Mouse (Mus musculus) forebrain, embryonic 14.5 days (tissue): ENCODE results near the gene Gtf2f1. TPM values are rescaled to one million over a fixed set of nuclear protein-coding genes. Genes with fewer than 3 reads are reported as not detected.

Experiments used
- ATAC-seq: fragments of 200-750 bp; cut with Nextera tagmentation; 2 replicates; pipeline ENCODE4 v1.8.0; 2017; ENCODE audit warnings: mild to moderate bottlenecking, moderate library complexity
- DNase-seq: peaks from one replicate; pipeline ENCODE4 v3.0.0-alpha.2; 2015; ENCODE audit warnings: low spot score
- H3K27ac ChIP-seq: fragments of 300-500 bp; sonication (generic); 2 replicates; pipeline ENCODE4 v1.5.1; 2014; ENCODE audit warnings: low read depth, mild to moderate bottlenecking, control low read depth, low read length, moderate library complexity
- H3K27me3 ChIP-seq: fragments of 300-500 bp; sonication (generic); replicated peaks from 2 replicates; pipeline ENCODE4 v1.6.1; 2014; ENCODE audit warnings: low read length, control low read depth, mixed read lengths; ENCODE audit not compliant: control insufficient read depth, insufficient read depth
- H3K36me3 ChIP-seq: fragments of 300-500 bp; sonication (generic); 2 replicates; pipeline ENCODE4 v1.6.1; 2014; ENCODE audit warnings: low read length, control low read depth; ENCODE audit not compliant: control insufficient read depth, insufficient read depth
- H3K4me1 ChIP-seq: fragments of 300-500 bp; sonication (generic); 2 replicates; pipeline ENCODE4 v1.6.1; 2014; ENCODE audit warnings: antibody characterized with exemption, low read length, control low read depth; ENCODE audit not compliant: control insufficient read depth, insufficient read depth
- H3K4me2 ChIP-seq: fragments of 300-500 bp; sonication (generic); 2 replicates; pipeline ENCODE4 v1.6.1; 2014; ENCODE audit warnings: mild to moderate bottlenecking, control low read depth, low read length
- H3K4me3 ChIP-seq: fragments of 300-500 bp; sonication (generic); 2 replicates; pipeline ENCODE4 v1.5.1; 2014; ENCODE audit warnings: low read depth, low read length, control low read depth
- H3K9ac ChIP-seq: fragments of 300-500 bp; sonication (generic); 2 replicates; pipeline ENCODE4 v1.6.1; 2014; ENCODE audit warnings: mild to moderate bottlenecking, low read length, control low read depth, moderate library complexity
- H3K9me3 ChIP-seq: fragments of 300-500 bp; sonication (generic); replicated peaks from 2 replicates; pipeline ENCODE4 v1.6.1; 2016; ENCODE audit warnings: low read length, control low read depth, mixed read lengths; ENCODE audit not compliant: control insufficient read depth
- WGBS: fragments of 180-500 bp; shearing (Covaris S2); extraction: QIAGEN DNeasy Blood & Tissue Kit; methylation state at CpG from one replicate; pipeline ENCODE4 v1.1.7; 2014; 5-methylcytosine and 5-hydroxymethylcytosine counted together
- polyA plus RNA-seq: library from polyadenylated mRNA; unstranded; fragments of >200 nt; fragmentation: Nextera tagmentation; extraction: Ambion mirVana; gene quantifications from 2 replicates; pipeline ENCODE4 v1.2.1, GENCODE M21; 2014

Gtf2f1 gene
- polyA plus RNA-seq, 1 experiment from 2014 or later: 70.7 TPM

DNA sequence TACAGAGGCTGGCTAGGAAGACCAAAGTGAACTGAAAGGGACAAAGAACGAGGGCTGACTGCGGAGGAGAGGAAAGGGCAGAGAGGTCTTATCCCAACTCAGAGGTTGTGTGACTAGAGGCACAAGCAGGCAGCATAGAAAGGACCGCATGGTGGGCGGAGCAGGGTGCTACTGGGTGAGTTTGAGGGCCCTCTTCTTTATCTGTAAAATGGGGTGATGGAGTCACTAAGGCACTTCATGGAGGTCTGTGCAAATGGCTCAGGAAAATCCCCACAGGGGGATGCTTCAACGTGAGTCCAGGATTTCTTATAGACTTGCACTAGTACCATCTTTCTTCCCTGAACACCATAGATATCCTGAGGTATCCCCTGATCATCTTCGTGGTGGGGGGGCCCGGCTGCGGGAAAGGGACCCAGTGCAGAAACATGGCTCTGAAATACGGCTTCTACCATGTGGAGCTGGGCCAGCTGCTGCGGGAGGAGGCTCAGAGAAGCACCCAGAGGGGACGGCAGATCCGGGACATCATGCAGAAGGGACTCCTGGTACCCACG, 1.2 kb upstream of the Gtf2f1 start:
- H3K9ac ChIP-seq: no peak overlapping the region; the same call in 1 of the 2 replicates
- no peaks in the 10 kb centered on the region for H3K27me3 ChIP-seq
- H3K27ac ChIP-seq: peak overlapping the region; percentile 87; the same call in 1 of the 2 replicates
- WGBS: 75% methylated on average over 13 of the region's 13 CpGs
- no peaks in the 10 kb centered on the region for H3K9me3 ChIP-seq
- peaks cover 11% of the 10 kb centered on the region; the same call in 1 of the 2 replicates for H3K4me1 ChIP-seq
- peaks cover 20% of the 10 kb centered on the region for H3K36me3 ChIP-seq
- H3K4me2 ChIP-seq: peak overlapping the region; percentile 57
- DNase-seq (no peak), ATAC-seq (no peak)
- peak overlapping the region; percentile 68 for H3K4me3 ChIP-seq

DNA sequence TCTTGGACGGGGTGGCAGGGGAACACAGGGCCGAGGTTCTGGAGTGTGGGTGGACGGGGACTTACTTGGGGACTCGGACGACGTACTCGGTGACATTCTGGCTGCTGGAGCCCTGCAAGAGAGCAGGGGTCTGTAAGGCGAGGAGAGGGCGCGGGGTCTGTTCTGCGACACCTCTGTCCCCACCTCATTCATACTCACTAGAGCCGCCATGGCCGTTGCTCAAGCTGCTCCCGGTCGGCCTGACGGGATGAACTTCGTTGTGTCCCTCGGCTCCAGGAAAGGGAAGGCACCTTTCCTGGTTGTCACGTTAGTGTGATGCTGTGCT, 215 bp downstream of the Gtf2f1 start:
- Histone ChIP-seq H3K36me3 (peaks cover 35% of the 10 kb centered on the region), H3K9me3 (no peaks in the 10 kb centered on the region), H3K27ac (peak overlapping the region; percentile 44; the same call in 1 of the 2 replicates), H3K27me3 (no peaks in the 10 kb centered on the region), H3K4me2 (peak overlapping the region; percentile 94), H3K4me3 (peak overlapping the region; percentile 68), H3K4me1 (peaks cover 11% of the 10 kb centered on the region; the same call in 1 of the 2 replicates), H3K9ac (peak overlapping the region; percentile 81)
- ATAC-seq (peak; percentile 47), DNase-seq (no peak)
- under 1% methylated on average over 19 of the region's 19 CpGs for WGBS

DNA sequence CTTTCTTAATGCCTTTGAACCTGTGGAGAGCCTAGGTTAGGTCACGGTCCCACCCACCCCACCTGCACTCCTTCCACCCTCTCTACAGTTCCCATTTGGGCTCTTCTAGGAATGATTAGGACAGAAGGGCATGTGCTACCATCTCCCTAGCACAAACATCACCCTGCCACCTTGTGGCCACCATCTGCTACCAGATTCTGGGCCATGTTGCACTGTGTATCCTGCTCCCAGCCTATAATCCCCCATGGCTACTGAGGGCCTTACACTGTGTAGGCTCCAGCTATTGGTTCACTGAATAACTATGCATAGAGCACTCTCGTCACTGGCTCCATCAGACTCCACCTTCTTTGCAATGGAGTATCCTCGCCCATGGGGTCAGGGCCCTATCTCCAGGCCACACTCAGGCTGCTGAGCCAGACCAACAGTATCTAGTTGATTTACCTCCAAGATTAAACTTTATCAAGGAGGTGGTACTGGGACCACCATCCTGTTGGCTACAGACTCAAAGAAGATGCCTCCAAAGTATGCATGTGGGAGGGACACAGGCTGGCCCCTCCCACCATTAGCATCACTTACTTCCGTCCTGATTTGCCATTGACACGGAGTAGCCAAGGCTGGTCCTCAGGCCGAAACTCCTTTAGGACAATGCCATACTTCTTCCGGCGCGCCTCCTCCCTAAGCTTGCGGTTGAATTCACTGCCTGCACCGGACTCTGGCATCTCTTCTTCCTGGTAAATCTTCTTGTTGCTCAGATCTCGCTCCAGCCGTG, 3.8 kb downstream of the Gtf2f1 start:
- no peak for DNase-seq
- WGBS: 91% methylated on average over 13 of the region's 13 CpGs

DNA sequence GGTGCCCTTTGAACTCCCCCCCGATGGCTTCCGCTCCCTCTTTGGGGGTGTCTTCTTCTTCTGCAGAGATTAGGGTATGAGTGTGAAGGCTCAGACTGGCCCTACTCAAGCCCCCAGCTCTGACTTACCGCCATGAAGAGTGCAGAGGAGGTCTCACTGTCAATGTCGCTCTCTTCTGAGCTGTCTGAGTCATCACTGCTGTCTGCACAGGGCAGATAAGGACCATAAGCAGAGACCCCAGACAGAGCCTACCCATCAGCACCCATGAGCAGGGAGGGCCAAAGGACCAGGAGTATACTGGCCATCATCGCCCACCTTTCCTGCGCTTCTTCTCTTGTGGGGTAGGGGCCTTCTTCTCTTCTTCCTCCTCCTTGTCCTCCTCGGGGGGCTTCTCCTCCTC, 7.1 kb downstream of the Gtf2f1 start:
- Histone ChIP-seq H3K4me3 (no peak overlapping the region), H3K27me3 (no peaks in the 10 kb centered on the region), H3K36me3 (peaks cover 76% of the 10 kb centered on the region), H3K4me1 (no peaks in the 10 kb centered on the region), H3K4me2 (no peak overlapping the region), H3K9ac (no peak overlapping the region), H3K27ac (no peak overlapping the region), H3K9me3 (no peaks in the 10 kb centered on the region)
- WGBS: 90% methylated on average over 7 of the region's 7 CpGs
- ATAC-seq (no peak), DNase-seq (no peak)

More for the DNA sequence above, 3.8 kb downstream of the Gtf2f1 start:
- H3K4me2 ChIP-seq: no peak overlapping the region
- peaks cover 11% of the 10 kb centered on the region; the same call in 1 of the 2 replicates for H3K4me1 ChIP-seq
- H3K27ac ChIP-seq: no peak overlapping the region
- no peak overlapping the region for H3K9ac ChIP-seq
- no peak overlapping the region for H3K4me3 ChIP-seq
- no peaks in the 10 kb centered on the region for H3K27me3 ChIP-seq
- peaks cover 70% of the 10 kb centered on the region for H3K36me3 ChIP-seq
- no peak for ATAC-seq
- H3K9me3 ChIP-seq: no peaks in the 10 kb centered on the region

DNA sequence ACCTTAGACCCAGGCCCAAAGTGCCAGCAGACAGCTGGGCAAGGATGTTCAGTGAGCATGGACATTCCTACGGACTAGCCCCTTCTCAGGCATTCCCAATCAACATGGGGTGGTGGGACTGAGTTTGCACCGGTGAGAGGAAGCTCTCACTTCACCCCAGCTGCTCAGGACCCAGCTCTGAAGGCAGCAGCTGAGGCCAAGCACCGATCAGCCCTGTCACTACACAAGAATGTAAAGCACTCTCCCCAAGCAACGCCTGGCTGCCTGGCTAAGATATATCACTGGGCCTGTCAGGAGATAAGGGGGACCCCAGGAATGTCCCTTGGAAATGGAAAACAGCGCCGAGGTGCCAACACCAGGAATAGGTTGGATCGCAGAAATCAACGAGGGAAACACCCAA, 9.9 kb downstream of the Gtf2f1 start:
- no peaks in the 10 kb centered on the region for H3K9me3 ChIP-seq
- no peak for ATAC-seq
- H3K9ac ChIP-seq: no peak overlapping the region
- no peaks in the 10 kb centered on the region for H3K27me3 ChIP-seq
- no peak overlapping the region for H3K4me3 ChIP-seq
- DNase-seq: no peak
- peaks cover 5% of the 10 kb centered on the region for H3K4me1 ChIP-seq
- no peak overlapping the region for H3K4me2 ChIP-seq
- WGBS: 82% methylated on average over 8 of the region's 8 CpGs
- peaks cover 58% of the 10 kb centered on the region for H3K36me3 ChIP-seq
- no peak overlapping the region for H3K27ac ChIP-seq

DNA sequence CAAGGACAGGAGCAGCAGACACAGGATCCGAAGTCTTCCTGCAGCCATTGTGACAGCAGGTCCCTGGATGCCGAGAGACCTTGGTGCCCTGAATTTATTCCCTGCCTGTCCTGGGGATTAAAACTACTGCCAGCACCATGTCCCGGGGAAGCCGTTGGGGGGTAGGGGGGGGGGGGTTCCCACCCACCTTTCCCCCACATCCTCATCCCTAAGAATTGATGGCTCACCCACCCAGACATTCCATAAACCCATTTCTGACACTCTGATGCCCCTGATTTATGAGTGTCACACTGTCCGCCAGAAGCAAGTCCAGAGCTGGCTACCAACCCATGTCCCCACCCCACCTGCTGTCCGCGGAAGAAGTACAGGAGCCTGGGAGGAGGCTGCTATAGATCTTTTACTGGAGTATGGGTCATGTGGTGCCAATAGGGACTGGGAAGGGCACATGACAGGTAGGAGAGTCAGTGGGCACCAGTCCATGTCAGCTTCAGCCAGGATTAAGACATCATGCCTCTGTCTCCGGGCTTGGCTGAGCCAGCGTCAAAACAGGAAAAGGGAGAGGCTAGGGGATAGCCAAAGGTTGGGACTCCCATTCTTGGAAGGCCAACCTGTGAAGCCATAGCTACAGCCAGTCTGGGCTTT, 11.0 kb downstream of the Gtf2f1 start, which contains the start of gene Pspn:
Gene Pspn (minus strand): TSS at position 51 of the 642 bp plus-strand sequence.
- Histone ChIP-seq H3K4me1 (peaks cover 5% of the 10 kb centered on the region), H3K9me3 (no peaks in the 10 kb centered on the region), H3K27me3 (no peaks in the 10 kb centered on the region), H3K4me2 (no peak within 1 kb of the TSS), H3K36me3 (peaks cover 58% of the 10 kb centered on the region), H3K9ac (no peak within 1 kb of the TSS), H3K4me3 (no peak within 1 kb of the TSS), H3K27ac (no peak within 1 kb of the TSS)
- WGBS: 90% methylated on average over 9 of the region's 9 CpGs
- no peak for DNase-seq
- no peak for ATAC-seq

DNA sequence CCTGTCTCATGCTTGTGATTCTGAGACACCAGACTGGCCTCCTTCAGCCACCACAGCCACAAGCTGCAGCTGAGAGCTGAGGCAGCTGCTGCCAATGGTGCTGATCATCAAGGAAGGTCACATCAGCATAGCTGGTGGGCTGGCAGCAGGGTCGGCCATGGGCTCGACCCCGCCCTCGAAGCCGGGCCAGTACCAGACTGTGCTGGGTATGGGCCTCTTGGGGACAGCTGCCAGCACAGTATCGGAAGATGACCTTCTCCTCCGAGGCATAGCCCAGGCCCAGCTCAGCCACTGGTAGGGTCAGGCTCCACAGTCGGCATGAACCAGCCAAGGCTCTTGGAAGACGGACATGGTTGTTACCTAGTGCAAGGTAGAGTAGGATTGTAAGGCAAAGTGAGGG, 11.7 kb downstream of the Gtf2f1 start:
- Histone ChIP-seq H3K27ac (no peak overlapping the region), H3K36me3 (peaks cover 59% of the 10 kb centered on the region), H3K4me2 (no peak overlapping the region), H3K4me1 (peaks cover 5% of the 10 kb centered on the region), H3K27me3 (no peaks in the 10 kb centered on the region), H3K9me3 (no peaks in the 10 kb centered on the region), H3K4me3 (no peak overlapping the region), H3K9ac (no peak overlapping the region)
- ATAC-seq (no peak), DNase-seq (no peak)
- WGBS: 91% methylated on average over 9 of the region's 9 CpGs

DNA sequence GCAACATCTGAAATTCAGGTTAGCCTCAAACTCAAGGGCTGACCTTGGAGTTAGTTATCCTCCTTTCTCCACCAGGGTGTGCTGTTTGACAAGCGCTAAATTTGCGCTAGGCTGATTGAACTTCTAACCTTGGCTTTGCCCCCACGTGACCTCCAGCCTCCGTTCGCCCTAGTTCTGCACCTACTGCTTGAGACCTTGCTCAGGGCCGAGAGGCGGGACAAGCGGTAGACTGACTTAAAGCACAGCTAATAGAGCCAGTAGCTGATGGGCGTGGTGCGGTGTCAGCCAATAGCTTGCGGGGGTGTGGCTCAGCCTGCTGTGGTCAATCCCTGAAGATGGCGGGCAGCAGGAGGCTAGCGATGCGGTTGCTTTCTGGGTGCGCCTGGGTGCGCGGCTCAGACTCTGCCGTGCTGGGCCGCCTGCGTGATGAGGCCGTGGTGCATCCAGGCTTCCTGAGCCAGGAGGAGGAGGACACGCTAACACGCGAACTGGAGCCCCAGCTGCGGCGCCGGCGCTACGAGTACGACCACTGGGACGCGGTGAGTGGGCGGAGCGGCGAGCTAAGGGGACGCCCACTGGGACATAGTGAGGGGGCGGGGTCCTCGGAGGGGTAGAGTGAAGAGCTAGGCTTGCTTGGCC, 13.9 kb downstream of the Gtf2f1 start, which contains the start of gene Alkbh7:
Gene Alkbh7 (plus strand): TSS at position 311 of the 639 bp plus-strand sequence.
- ATAC-seq (peak; percentile 98), DNase-seq (peak; percentile 96)
- H3K4me3 ChIP-seq: peak within 1 kb of the TSS; percentile 72
- peak within 1 kb of the TSS; percentile 66 for H3K4me2 ChIP-seq
- H3K9me3 ChIP-seq: no peaks in the 10 kb centered on the region
- H3K27me3 ChIP-seq: no peaks in the 10 kb centered on the region
- peak within 1 kb of the TSS; percentile 73 for H3K9ac ChIP-seq
- peaks cover 60% of the 10 kb centered on the region for H3K36me3 ChIP-seq
- WGBS: under 1% methylated on average over 38 of the region's 38 CpGs
- H3K4me1 ChIP-seq: peaks cover 5% of the 10 kb centered on the region
- peak within 1 kb of the TSS; percentile 48; the same call in 1 of the 2 replicates for H3K27ac ChIP-seq
